Mouse (Mus musculus) midbrain, postnatal 0 days (tissue): ENCODE results near the gene Hoxd11. TPM values are rescaled to one million over a fixed set of nuclear protein-coding genes. Genes with fewer than 3 reads are reported as not detected.

ENCODE experiments used
- ATAC-seq: fragments of 200-750 bp; cut with Nextera tagmentation; 2 replicates; pipeline ENCODE4 v1.8.0; 2017; ENCODE audit warnings: moderate number of reproducible peaks, mild to moderate bottlenecking, moderate TSS enrichment, moderate library complexity; ENCODE audit not compliant: low FRiP score
- DNase-seq: peaks from one replicate; pipeline ENCODE4 v3.0.0-alpha.2; 2015; ENCODE audit warnings: low spot score
- H3K27ac ChIP-seq: fragments of 300-500 bp; sonication (generic); 2 replicates; pipeline ENCODE4 v1.5.1; 2014; ENCODE audit warnings: low read depth, mild to moderate bottlenecking, low read length, mixed read lengths
- H3K27me3 ChIP-seq: fragments of 300-500 bp; sonication (generic); 2 replicates; pipeline ENCODE4 v1.6.1; 2014; ENCODE audit warnings: low read length, control low read depth, mixed read lengths; ENCODE audit not compliant: insufficient read depth
- H3K36me3 ChIP-seq: fragments of 300-500 bp; sonication (generic); 2 replicates; pipeline ENCODE4 v1.6.1; 2014; ENCODE audit warnings: low read length, control low read depth, mixed read lengths; ENCODE audit not compliant: insufficient read depth
- H3K4me1 ChIP-seq: fragments of 300-500 bp; sonication (generic); 2 replicates; pipeline ENCODE4 v1.6.1; 2014; ENCODE audit warnings: mild to moderate bottlenecking, control low read depth, antibody characterized with exemption, low read length, mixed read lengths; ENCODE audit not compliant: insufficient read depth
- H3K4me2 ChIP-seq: fragments of 300-500 bp; sonication (generic); 2 replicates; pipeline ENCODE4 v1.6.1; 2014; ENCODE audit warnings: low read depth, mild to moderate bottlenecking, low read length, mixed read lengths; ENCODE audit not compliant: poor library complexity, severe bottlenecking
- H3K4me3 ChIP-seq: fragments of 300-500 bp; sonication (generic); 2 replicates; pipeline ENCODE4 v1.5.1; 2014; ENCODE audit warnings: low read depth, mild to moderate bottlenecking, low read length, moderate library complexity
- H3K9ac ChIP-seq: fragments of 300-500 bp; sonication (generic); replicated peaks from 2 replicates; pipeline ENCODE4 v1.6.1; 2014; ENCODE audit warnings: mild to moderate bottlenecking, low read length, moderate library complexity, mixed read lengths; ENCODE audit not compliant: poor library complexity, severe bottlenecking
- H3K9me3 ChIP-seq: fragments of 300-500 bp; sonication (generic); 2 replicates; pipeline ENCODE4 v1.6.1; 2016; ENCODE audit warnings: low read length, control low read depth
- CTCF ChIP-seq: IDR thresholded peaks from 2 replicates; pipeline ENCODE4 v1.5.1; 2016; ENCODE audit warnings: antibody characterized with exemption, mild to moderate bottlenecking
- WGBS: fragments of 180-500 bp; shearing (Covaris S2); extraction: QIAGEN DNeasy Blood & Tissue Kit; methylation state at CpG from one replicate; pipeline ENCODE4 v1.1.7; 2014; 5-methylcytosine and 5-hydroxymethylcytosine counted together
- polyA plus RNA-seq: library from polyadenylated mRNA; unstranded; fragments of >200 nt; fragmentation: Nextera tagmentation; extraction: Ambion mirVana; gene quantifications from 2 replicates; pipeline ENCODE4 v1.2.1, GENCODE M21; 2015
- total RNA-seq: library from RNA; depleted of rRNA; stranded (reverse); fragments of >200 nt; gene quantifications from 2 replicates; pipeline ENCODE4 v1.2.3, GENCODE M21; 2014

Gene Hoxd11
- total and polyA plus RNA-seq, 2 experiments from 2014 or later: not detected

DNA sequence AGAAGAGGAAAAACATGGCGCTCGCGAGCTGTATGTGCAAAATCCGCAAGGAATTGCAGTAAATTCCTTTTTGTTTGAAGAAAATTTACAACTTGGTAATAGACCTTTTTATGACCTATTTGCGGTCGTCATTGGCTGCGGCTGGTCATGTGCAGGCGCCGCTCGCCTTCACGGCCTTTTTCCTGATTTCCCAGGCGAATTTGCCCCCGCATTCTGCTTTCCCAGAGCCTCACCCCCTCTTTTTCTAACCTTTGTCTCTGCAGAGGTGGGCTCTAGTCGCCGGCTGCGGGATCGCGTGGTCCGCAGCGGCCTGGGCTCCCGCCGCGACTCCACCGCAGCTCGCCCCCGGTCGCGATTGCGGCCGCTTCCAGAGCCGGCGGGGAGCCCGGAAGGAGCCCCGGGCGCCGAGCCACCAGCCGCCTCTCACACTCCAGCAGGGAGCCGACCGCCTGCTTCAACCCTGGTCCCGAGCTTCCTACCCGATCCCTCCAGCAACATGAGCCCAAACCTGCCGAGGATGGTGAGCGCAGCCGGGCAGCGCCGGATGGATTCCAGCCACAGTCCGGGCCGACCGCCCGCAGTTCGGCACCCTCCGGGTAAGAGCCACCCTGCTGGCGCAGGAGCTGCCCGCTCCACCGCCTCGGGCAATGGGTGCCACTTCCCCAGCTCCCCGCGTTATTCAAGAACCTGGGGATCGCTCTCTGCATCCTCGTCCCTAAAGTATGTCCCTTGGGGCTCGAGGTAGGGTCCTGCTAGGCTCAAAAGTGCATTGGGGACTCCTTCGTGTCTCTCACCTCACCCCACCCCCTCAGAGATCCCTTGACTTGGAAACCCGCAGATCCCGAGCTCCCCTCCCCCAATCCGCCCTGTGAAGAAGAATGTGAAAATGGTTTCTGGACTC is 32.6 kb downstream of the Hoxd11 start, which contains the start of the genes Hoxd3 and Hoxd4:
TSS of gene Hoxd3 (plus strand) at position 207 of the 901 bp plus-strand sequence.
TSS of gene Hoxd4 (plus strand) at position 209 of the 901 bp plus-strand sequence.
- Histone ChIP-seq H3K9ac (no peak within 1 kb of the TSS), H3K9me3 (no peaks in the 10 kb centered on the region), H3K4me1 (no peaks in the 10 kb centered on the region), H3K4me2 (peak within 1 kb of the TSS; percentile 28; the same call in 1 of the 2 replicates), H3K27me3 (peaks cover 92% of the 10 kb centered on the region), H3K4me3 (peak within 1 kb of the TSS; percentile 19; the same call in 1 of the 2 replicates), H3K27ac (no peak within 1 kb of the TSS), H3K36me3 (no peaks in the 10 kb centered on the region)
- ATAC-seq (no peak), DNase-seq (no peak)
- under 1% methylated on average over 65 of the region's 65 CpGs for WGBS
- TF ChIP-seq CTCF: no peak

DNA sequence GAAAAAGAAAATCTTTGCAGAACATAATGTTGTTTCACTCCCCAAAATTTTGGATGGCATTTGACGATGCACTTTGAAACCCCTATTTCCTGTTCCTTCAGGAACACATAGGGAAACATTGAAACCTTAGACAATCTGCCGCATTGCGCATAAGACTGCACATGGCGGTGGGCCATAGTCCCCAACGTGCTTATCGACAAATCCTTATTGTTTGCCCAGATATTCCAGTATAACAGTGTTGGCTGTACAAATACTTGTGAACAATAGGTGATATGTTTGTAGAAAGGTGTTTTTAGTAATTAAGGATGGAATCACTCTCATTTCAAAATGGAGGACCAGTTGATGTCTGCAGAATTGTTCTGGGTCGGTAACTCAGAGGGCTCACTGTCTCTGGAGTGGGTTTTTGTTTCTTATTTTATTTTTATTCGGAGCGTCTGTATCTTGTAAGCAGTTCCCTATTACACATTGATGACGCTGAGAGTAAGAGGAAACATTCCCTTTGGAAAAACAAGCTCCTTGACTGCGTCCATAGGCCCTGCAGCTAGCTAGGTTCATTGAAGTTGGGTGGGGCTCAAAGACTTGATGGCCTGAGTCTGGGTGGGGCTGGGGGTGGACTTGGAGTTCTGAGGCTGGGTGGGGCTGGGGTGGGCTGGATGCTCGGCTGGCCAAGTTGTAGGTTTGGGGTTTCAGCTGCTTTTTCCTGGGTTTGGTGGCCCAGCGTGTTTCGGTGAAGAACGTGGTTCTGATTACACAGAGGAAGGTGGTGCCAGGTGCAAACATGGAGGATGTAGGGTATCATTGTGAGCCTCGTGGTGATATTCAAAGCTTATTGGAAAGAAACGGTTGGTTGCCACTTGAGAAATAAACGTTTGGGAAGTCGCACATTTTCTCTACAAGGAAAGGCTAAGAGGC is 34.1 kb downstream of the Hoxd11 start:
- TF ChIP-seq CTCF: no peak
- H3K4me2 ChIP-seq: no peak overlapping the region
- ATAC-seq (no peak), DNase-seq (no peak)
- H3K4me3 ChIP-seq: no peak overlapping the region
- H3K9me3 ChIP-seq: no peaks in the 10 kb centered on the region
- 4% methylated on average over 19 of the region's 19 CpGs for WGBS
- peaks cover 93% of the 10 kb centered on the region for H3K27me3 ChIP-seq
- H3K9ac ChIP-seq: no peak overlapping the region
- H3K36me3 ChIP-seq: no peaks in the 10 kb centered on the region
- H3K27ac ChIP-seq: no peak overlapping the region
- H3K4me1 ChIP-seq: no peaks in the 10 kb centered on the region

DNA sequence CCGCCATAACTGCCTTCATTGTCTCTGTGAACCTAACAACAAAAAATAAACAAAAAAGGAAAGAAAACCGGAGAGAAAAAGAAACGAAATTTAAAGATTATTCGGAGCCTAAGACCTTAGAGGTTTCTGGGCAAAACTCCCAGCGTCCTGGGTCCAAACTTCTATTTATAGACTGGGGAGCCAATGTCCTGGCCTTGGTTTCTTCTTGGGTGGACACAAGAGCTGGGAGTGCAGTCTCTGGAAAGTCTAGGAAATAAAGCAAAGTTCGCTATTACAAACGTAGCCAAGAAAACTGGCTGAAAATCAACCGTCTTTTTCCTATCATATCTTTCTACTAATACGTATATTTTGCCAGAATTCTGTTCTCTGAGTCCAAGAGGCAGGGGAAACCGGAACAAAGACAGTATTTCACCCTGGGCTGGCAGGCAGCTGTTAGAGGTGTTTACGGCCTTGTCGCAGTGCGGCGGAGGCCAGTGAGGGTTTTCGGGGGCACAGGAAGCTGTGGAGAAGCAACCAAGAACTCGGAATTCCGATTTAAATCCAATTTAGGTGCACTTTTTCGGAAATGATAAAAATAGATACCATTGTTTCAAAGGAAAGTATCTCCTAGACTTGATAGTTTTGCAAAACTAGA is 34.9 kb downstream of the Hoxd11 start:
- no peak for DNase-seq
- WGBS: 4% methylated on average over 18 of the region's 18 CpGs
- Histone ChIP-seq H3K4me3 (no peak overlapping the region), H3K4me2 (no peak overlapping the region), H3K36me3 (no peaks in the 10 kb centered on the region), H3K9ac (no peak overlapping the region), H3K27me3 (peaks cover 93% of the 10 kb centered on the region), H3K9me3 (no peaks in the 10 kb centered on the region), H3K27ac (no peak overlapping the region), H3K4me1 (no peaks in the 10 kb centered on the region)
- no peak for TF ChIP-seq CTCF
- ATAC-seq: no peak

DNA sequence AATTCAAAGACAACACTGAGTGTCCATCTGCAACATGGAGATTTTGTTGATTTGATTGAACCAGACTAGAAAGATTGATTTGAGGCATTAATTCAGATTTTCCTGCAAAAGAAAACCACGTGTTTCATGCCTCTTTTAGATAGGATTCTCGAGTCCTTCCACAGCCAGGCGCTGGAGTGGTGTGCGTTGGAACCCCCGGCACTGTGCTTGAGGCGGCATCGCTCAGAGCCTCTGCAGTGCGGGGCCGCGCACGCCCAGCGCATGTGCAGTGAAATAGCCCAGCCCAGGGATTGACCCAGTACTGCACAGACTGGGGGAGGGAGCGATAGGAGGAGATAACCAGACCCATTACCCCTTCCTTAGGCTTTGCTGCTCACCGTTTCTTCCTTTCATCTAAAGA is 35.5 kb downstream of the Hoxd11 start:
- Histone ChIP-seq H3K27ac (no peak overlapping the region), H3K9ac (no peak overlapping the region), H3K36me3 (no peaks in the 10 kb centered on the region), H3K9me3 (no peaks in the 10 kb centered on the region), H3K4me1 (no peaks in the 10 kb centered on the region), H3K27me3 (peaks cover 93% of the 10 kb centered on the region), H3K4me3 (no peak overlapping the region), H3K4me2 (no peak overlapping the region)
- ATAC-seq (no peak), DNase-seq (no peak)
- 2% methylated on average over 14 of the region's 14 CpGs for WGBS
- no peak for TF ChIP-seq CTCF

DNA sequence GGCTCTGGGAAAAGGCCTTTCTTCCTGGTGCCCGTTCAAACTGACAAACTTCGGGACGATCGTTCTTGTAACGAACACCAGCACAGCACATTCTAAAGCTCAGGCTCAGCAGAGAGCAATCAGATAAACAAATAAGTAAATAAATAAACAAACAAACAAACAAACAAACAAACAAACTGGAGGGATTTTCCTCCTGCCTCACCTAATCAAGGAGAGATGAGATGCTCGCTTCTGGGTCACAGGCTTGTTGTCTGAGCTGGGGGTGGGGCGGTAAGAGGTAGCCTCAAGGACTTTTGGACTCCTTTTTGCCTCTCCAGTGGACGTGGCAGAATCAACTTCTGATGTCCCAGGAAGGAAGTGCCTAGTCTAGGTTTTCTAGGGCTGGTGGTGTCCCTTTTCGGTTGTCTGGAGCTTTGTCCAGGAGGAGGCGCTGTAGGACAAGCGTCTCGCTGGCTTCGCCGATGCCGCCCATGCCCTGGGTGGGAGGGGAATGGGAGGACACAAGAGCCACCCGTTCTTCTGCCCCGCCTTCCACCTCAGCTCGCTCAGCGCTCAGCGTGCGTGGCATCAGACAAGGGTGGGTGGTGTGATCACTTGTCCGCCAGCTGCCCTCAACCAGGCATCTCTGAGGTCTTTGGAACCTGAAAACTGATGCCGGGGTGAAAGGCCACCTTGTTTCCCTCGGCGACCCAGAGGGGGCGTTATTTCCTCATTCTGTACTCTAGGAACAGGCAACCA is 36.3 kb downstream of the Hoxd11 start:
- Histone ChIP-seq H3K27me3 (peaks cover 91% of the 10 kb centered on the region), H3K27ac (no peak overlapping the region), H3K9ac (no peak overlapping the region), H3K36me3 (no peaks in the 10 kb centered on the region), H3K4me3 (peak overlapping the region; percentile 12; the same call in 1 of the 2 replicates), H3K9me3 (no peaks in the 10 kb centered on the region), H3K4me1 (no peaks in the 10 kb centered on the region), H3K4me2 (peak overlapping the region; percentile 41)
- TF ChIP-seq CTCF: peak; percentile 85
- DNase-seq: peak; percentile 92
- WGBS: 2% methylated on average over 26 of the region's 26 CpGs
- ATAC-seq: 0 out of 2 replicates have a peak, but pooled peaks have one; percentile 27
